Mouse (Mus musculus) hindbrain, embryonic 14.5 days (tissue): Measurements from ENCODE around the gene Atad1. TPM values are rescaled to one million over a fixed set of nuclear protein-coding genes. Genes with fewer than 3 reads are reported as not detected.
A peak's percentile ranks its signal among the peaks of the same experiment; 100 is the strongest.

Source experiments
- ATAC-seq: fragments of 200-750 bp; cut with Nextera tagmentation; 2 replicates; pipeline ENCODE4 v1.8.0; 2017; ENCODE audit warnings: moderate number of reproducible peaks, mild to moderate bottlenecking, moderate TSS enrichment, moderate library complexity; ENCODE audit not compliant: low FRiP score
- DNase-seq: peaks from one replicate; pipeline ENCODE4 v3.0.0-alpha.2; 2015; ENCODE audit warnings: low spot score
- H3K27ac ChIP-seq: fragments of 300-500 bp; sonication (generic); 2 replicates; pipeline ENCODE4 v1.5.1; 2014; ENCODE audit warnings: mild to moderate bottlenecking, moderate library complexity
- H3K27me3 ChIP-seq: fragments of 300-500 bp; sonication (generic); 2 replicates; pipeline ENCODE4 v1.6.1; 2014; ENCODE audit warnings: mild to moderate bottlenecking, low read length, mixed read lengths; ENCODE audit not compliant: control insufficient read depth, insufficient read depth
- H3K36me3 ChIP-seq: fragments of 300-500 bp; sonication (generic); replicated peaks from 2 replicates; pipeline ENCODE4 v1.6.1; 2014; ENCODE audit not compliant: control insufficient read depth, insufficient read depth
- H3K4me1 ChIP-seq: fragments of 300-500 bp; sonication (generic); replicated peaks from 2 replicates; pipeline ENCODE4 v1.6.1; 2014; ENCODE audit warnings: antibody characterized with exemption, low read length, mixed read lengths; ENCODE audit not compliant: control insufficient read depth, insufficient read depth
- H3K4me2 ChIP-seq: fragments of 300-500 bp; sonication (generic); replicated peaks from 2 replicates; pipeline ENCODE4 v1.6.1; 2014; ENCODE audit warnings: mild to moderate bottlenecking, moderate library complexity
- H3K4me3 ChIP-seq: fragments of 300-500 bp; sonication (generic); replicated peaks from 2 replicates; pipeline ENCODE4 v1.5.1; 2014; ENCODE audit warnings: mild to moderate bottlenecking, low read length
- H3K9ac ChIP-seq: fragments of 300-500 bp; sonication (generic); 2 replicates; pipeline ENCODE4 v1.6.1; 2014
- H3K9me3 ChIP-seq: fragments of 300-500 bp; sonication (generic); 2 replicates; pipeline ENCODE4 v1.6.1; 2016; ENCODE audit warnings: low read length; ENCODE audit not compliant: control insufficient read depth
- WGBS: fragments of 180-500 bp; shearing (Covaris S2); extraction: QIAGEN DNeasy Blood & Tissue Kit; methylation state at CpG from one replicate; pipeline ENCODE4 v1.1.7; 2014; 5-methylcytosine and 5-hydroxymethylcytosine counted together
- polyA plus RNA-seq: library from polyadenylated mRNA; unstranded; fragments of >200 nt; fragmentation: Nextera tagmentation; extraction: Ambion mirVana; gene quantifications from 2 replicates; pipeline ENCODE4 v1.2.1, GENCODE M21; 2014

Gene Atad1
- polyA plus RNA-seq, 1 experiment from 2014 or later: 128 TPM

DNA sequence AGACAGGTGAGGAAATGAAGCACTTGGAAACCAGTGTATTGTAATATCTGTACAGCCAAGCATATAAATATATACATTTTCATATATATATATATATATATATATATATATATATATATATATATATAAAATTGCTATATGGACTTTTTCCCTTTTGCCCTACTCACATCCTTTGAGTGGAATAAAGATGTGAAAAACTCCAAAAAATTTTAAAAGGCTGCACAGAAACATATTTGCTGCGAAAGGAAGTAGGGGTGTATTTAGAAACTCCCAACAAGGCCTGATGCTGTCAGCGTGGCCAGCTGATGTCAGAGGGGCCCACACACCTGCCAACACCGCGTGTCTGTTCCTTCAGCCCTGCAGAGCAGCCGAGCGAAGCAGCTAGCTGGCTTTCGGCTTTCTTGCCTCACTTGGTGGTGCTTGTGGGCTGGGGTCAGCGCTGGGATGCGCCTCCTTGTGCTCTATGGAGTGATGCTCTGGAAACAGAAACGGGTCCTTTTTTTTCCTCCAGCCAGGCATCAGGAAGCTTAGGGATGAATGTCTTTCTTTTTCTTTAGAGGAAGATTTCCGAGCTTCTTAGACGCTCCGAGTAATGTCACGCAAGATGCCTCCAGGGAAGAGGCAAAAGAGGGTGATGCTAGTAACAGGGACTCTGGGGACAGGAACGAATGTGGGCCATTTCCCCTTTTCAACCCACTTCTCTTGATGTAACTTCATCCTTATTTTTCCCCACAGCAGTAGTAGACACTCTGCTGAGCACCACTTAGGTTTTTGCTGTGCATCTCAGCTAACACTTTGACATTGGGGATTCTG is 14.8 kb upstream of the Atad1 start:
- H3K27ac ChIP-seq: no peak overlapping the region
- H3K27me3 ChIP-seq: no peaks in the 10 kb centered on the region
- H3K36me3 ChIP-seq: no peaks in the 10 kb centered on the region
- H3K9ac ChIP-seq: peak overlapping the region; percentile 72; the same call in 1 of the 2 replicates
- peaks cover 10% of the 10 kb centered on the region; the same call in 1 of the 2 replicates for H3K4me1 ChIP-seq
- no peak for ATAC-seq
- peak; percentile 27 for DNase-seq
- H3K9me3 ChIP-seq: no peaks in the 10 kb centered on the region
- WGBS: 13% methylated on average over 15 of the region's 15 CpGs
- H3K4me2 ChIP-seq: peak overlapping the region; percentile 99
- peak overlapping the region; percentile 1; the same call in 1 of the 2 replicates for H3K4me3 ChIP-seq

DNA sequence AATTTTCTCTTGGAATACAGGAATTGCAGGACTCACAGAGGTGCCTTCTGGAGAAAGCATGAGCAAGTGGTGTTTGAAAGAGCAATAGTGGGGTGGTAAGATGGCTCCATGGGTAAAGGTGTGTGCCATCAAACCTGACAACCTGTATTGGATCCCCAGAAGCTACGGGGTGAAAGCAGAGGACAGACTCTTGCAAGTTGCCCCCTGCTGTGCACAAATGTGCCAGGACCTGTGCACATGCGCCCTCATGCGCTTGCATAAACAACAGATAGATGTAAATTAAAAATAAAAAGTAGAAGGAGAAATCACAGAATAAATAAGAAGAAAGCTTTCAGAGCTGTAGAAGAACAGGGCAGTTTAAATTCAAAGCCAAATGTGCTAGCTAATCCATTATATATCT is 13.8 kb upstream of the Atad1 start:
- H3K4me1 ChIP-seq: peaks cover 10% of the 10 kb centered on the region; the same call in 1 of the 2 replicates
- no peak overlapping the region for H3K9ac ChIP-seq
- 76% methylated on average over 3 of the region's 3 CpGs for WGBS
- H3K27me3 ChIP-seq: no peaks in the 10 kb centered on the region
- no peak overlapping the region for H3K27ac ChIP-seq
- no peaks in the 10 kb centered on the region for H3K36me3 ChIP-seq
- no peaks in the 10 kb centered on the region for H3K9me3 ChIP-seq
- H3K4me3 ChIP-seq: no peak overlapping the region
- no peak for ATAC-seq
- no peak overlapping the region for H3K4me2 ChIP-seq
- no peak for DNase-seq

DNA sequence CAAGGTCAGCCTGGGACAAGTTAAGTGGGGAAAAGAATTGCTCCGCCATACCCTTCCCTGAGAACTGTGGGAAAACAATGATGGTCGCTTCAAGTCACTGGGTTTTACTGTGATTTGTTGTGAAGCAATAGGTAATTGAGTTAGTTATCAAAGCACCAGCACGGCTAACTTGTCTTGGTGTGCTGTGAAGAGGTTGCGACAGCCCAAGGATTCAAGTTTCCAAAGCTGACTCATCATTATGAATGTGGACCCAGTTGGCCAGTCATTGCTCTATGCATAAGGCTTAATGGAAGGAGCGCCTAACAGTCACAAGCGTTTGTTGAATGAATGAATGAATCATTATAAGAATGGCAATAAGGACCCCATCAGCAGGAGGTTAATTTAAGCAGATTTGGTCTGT is 12.8 kb upstream of the Atad1 start:
- peaks cover 10% of the 10 kb centered on the region; the same call in 1 of the 2 replicates for H3K4me1 ChIP-seq
- no peak overlapping the region for H3K27ac ChIP-seq
- 94% methylated on average over 6 of the region's 6 CpGs for WGBS
- H3K4me3 ChIP-seq: no peak overlapping the region
- H3K9me3 ChIP-seq: no peaks in the 10 kb centered on the region
- H3K9ac ChIP-seq: no peak overlapping the region
- no peak overlapping the region for H3K4me2 ChIP-seq
- no peak for DNase-seq
- ATAC-seq: no peak
- no peaks in the 10 kb centered on the region for H3K36me3 ChIP-seq
- H3K27me3 ChIP-seq: no peaks in the 10 kb centered on the region

DNA sequence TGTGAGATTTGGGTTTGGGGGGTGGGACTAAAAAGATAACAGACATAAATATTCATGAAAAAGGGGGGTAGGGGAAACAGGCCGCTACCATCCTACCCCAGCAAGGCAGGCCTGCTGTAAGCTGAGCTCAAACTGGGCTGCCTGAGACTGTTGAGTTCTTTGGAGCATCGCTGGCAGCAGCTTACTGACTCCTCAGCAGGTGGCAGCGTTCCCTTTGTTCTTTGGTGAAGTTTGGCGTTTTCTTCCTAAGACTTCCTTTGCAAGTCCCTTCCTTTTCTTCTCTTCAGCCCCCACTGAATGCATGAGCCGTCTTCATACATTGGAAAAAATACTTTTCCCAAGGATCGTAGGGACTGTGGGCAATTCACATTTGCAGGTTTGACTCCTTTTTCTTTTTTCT is 9.8 kb upstream of the Atad1 start:
- no peak; the same call in 1 of the 2 replicates for ATAC-seq
- 6% methylated on average over 6 of the region's 6 CpGs for WGBS
- Histone ChIP-seq H3K4me2 (no peak overlapping the region), H3K4me3 (no peak overlapping the region), H3K27ac (no peak overlapping the region), H3K36me3 (no peaks in the 10 kb centered on the region), H3K4me1 (0 out of 2 replicates have a peak, but pooled peaks cover 2% of the 10 kb centered on the region), H3K9ac (no peak overlapping the region), H3K9me3 (no peaks in the 10 kb centered on the region), H3K27me3 (no peaks in the 10 kb centered on the region)
- DNase-seq: peak; percentile 62

DNA sequence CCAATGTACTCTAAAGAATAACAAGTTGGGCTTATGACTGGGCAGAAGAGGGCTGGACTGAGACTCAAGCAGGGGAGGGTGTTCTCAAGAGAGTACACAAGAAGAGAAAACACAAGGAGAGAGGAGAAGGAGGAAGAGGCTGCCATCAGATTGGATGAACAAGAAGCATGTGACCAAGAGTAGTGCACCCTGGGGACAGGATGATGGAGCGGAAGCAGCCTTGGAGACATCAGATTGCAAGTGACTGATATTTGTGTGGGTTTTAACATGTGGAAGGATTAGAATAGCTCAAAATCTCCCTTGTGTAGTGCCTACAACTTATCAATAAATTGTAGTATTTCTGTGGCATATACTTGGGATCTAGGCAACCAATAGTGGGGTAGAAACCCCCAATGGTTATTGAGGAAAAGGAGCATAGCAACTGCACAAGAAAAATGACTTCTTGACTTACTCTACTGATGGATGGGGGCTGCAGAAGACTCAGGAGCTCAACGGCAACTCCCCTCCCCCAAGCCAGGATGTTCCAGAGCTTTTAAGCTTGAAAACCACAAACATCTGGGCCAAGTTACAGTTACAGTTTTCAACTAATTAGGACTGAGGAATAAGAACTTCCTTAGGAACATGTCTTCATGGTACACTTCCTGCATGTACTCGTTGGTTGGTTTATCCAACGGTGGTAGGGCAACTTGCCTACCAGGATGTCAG is 1.2 kb upstream of the Atad1 start:
- no peak overlapping the region for H3K4me3 ChIP-seq
- no peak for DNase-seq
- H3K4me2 ChIP-seq: no peak overlapping the region
- H3K27ac ChIP-seq: no peak overlapping the region
- 92% methylated on average over 4 of the region's 4 CpGs for WGBS
- H3K9ac ChIP-seq: no peak overlapping the region
- H3K36me3 ChIP-seq: no peaks in the 10 kb centered on the region
- no peaks in the 10 kb centered on the region for H3K4me1 ChIP-seq
- no peaks in the 10 kb centered on the region for H3K9me3 ChIP-seq
- no peak for ATAC-seq
- no peaks in the 10 kb centered on the region for H3K27me3 ChIP-seq

DNA sequence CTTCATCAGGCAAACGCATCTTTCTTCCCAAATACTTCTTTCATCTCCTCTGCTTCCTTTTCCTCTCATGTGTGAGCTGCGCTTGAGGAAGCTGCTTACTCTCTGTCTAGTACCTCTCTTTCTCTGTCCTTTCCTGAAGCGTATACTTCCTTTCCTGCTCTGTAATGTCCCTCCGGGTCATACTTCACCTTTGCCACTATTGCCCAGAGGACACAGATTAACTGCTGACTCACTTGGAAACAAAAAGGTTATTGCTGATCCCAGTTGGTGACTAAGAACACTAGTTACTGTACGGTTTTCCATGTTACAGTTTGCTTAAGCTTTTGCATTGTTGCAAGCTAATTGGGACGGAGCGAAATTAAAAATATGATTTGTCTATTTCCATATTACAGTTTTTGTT is 1.7 kb downstream of the Atad1 start:
- no peaks in the 10 kb centered on the region for H3K9me3 ChIP-seq
- no peaks in the 10 kb centered on the region for H3K27me3 ChIP-seq
- H3K4me2 ChIP-seq: no peak overlapping the region
- DNase-seq (no peak), ATAC-seq (no peak)
- H3K36me3 ChIP-seq: no peaks in the 10 kb centered on the region
- H3K4me1 ChIP-seq: no peaks in the 10 kb centered on the region
- 91% methylated on average over 7 of the region's 7 CpGs for WGBS
- H3K4me3 ChIP-seq: no peak overlapping the region
- no peak overlapping the region for H3K27ac ChIP-seq
- H3K9ac ChIP-seq: no peak overlapping the region

DNA sequence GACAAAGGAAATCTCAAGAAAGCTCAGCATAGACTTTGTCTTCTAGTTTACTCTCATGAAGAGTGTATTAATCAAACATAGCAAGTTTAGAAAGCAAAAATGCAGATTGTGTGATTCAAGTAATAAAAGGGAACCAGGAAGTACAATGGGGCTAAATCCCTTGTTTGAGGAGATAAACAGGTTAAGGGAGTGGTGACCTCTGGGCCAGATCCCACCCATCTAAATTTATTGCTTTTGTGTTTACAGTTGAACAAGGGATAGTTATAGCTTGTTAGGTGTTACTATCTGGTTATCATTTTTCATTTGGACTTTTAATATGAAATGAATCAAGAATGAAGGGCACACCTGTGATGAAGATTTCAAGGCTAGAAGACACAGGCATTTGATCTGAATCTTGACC is 6.7 kb downstream of the Atad1 start:
- no peak for DNase-seq
- Histone ChIP-seq H3K27me3 (no peaks in the 10 kb centered on the region), H3K4me2 (no peak overlapping the region), H3K4me1 (no peaks in the 10 kb centered on the region), H3K36me3 (no peaks in the 10 kb centered on the region), H3K9me3 (no peaks in the 10 kb centered on the region), H3K9ac (no peak overlapping the region), H3K4me3 (no peak overlapping the region), H3K27ac (no peak overlapping the region)
- ATAC-seq: no peak

DNA sequence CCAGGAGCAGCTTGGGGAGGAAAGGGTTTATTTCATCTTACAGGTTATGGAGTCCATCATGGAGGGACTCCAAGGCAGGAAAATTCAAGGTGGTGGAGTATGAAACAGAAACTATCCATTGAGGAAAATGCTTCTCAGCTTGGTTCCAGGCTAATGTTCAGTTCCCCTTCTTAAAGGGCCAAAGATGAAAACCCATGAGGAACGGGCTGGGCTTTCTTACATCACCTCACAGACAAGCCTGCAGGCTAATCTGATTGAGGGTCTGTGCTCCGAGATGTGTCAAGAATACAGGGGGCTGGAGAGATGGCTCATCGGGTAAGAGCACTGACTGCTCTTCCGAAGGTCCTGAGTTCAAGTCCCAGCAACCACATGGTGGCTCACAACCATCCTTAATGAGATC is 9.8 kb downstream of the Atad1 start:
- ATAC-seq (no peak), DNase-seq (no peak)
- H3K9ac ChIP-seq: no peak overlapping the region
- WGBS: 89% methylated on average over 4 of the region's 4 CpGs
- H3K4me2 ChIP-seq: no peak overlapping the region
- no peaks in the 10 kb centered on the region for H3K9me3 ChIP-seq
- H3K27ac ChIP-seq: no peak overlapping the region
- no peaks in the 10 kb centered on the region for H3K36me3 ChIP-seq
- H3K4me3 ChIP-seq: no peak overlapping the region
- peaks cover 10% of the 10 kb centered on the region for H3K4me1 ChIP-seq
- H3K27me3 ChIP-seq: no peaks in the 10 kb centered on the region

DNA sequence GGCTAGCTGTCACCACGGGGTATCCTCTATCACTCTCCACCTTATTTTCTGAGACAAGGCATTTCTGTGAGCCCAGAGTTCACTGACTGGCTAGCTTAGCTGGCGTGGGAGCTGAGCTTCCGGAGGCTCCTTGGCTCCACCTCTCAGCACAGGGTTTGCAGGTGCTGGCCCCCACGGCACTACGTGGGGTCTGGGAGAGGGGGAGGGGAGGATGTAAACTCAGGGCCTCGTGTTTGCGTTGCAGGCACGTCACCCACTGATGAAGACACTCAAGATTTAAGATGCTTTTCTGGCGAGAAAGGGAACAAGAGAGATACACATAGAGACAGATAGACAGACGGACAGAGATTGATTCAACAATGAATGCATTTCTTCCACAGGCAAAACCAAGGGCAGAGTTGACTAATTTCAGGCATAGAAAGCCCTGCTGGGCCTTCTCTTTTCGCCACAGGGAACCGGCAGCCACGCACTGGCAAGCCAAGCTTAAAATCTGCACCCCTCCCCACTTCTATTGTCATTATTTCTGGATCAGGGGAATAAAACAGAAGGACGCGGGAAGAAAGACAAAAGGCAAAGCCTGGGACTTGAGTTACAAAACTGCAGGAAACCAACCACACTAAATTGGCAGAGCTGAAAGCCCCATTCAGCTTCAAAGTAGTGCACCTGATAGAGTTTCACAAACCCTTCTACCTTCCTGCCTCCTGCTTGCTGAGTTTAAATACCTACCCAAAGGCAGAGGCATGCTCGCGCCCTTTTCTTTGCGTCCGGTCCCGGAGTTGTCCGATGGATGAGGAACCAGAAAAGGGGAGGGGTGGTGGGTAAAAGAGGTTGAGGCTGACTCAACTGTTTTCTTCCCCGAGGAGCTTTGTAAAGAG is 12.9 kb downstream of the Atad1 start:
- Histone ChIP-seq H3K9ac (peak overlapping the region; percentile 37), H3K4me3 (peak overlapping the region; percentile 5; the same call in 1 of the 2 replicates), H3K9me3 (no peaks in the 10 kb centered on the region), H3K36me3 (no peaks in the 10 kb centered on the region), H3K4me2 (peak overlapping the region; percentile 49), H3K4me1 (peaks cover 10% of the 10 kb centered on the region), H3K27me3 (no peaks in the 10 kb centered on the region), H3K27ac (no peak overlapping the region)
- DNase-seq: no peak
- ATAC-seq: peak; percentile 69; the same call in 1 of the 2 replicates
- WGBS: 2% methylated on average over 22 of the region's 22 CpGs
